Mouse (Mus musculus) spleen, adult 12 weeks (tissue): ENCODE results near the gene Hoxa1.

Experiments used
- DNase-seq: peaks from one replicate; pipeline ENCODE4 v3.0.0; 2022; ENCODE audit warnings: low spot score

Hoxa1 gene

GRCm38 (mm10) chr6:52189909-52190308 lies 31.8 kb upstream of the Hoxa1 start:
- DNase-seq = no peak

DNA sequence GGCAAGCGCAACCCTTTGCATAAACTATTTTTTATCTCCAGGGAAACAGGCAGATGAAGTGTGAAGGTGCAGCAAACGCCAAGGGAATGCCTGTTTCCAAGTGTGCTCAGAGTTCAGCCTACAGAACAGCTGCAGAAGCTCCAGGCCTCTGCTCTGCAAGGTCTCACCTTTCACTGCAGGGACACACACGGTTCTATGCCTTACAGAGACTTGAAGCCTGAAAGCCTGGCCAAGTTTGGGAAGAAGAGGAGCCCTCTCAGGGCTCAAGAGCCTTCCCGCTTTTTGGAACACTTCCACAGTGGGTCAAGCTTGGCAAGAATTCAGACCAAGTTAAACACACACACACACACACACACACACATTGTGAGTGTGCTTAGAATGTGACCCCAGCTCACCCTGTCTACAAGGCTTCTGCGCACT lies 31.1 kb upstream of the Hoxa1 start:
- DNase-seq = no peak

- no peak for DNase-seq
Observed at GRCm38 (mm10) chr6:52186500-52186899, 28.4 kb upstream of the Hoxa1 start.

DNA sequence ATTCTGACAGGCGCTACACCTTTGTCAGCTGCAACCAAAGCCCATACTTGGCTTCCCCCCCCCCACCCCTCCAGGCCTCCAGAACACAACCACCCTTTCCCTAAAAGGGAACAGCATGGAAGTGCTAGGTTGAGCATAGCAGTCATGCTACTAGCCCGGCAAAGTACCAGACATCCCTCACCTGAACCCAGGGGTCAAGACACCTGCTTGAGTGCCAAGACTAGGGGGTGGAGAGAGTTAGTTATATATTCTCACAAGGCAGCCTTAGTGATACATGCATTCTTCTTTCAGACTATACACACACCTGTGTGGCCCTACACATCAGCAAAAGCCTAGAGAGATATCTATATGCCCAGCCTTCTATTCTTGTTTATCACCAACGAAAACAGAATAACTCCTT lies 27.7 kb upstream of the Hoxa1 start:
- DNase-seq = no peak

DNA sequence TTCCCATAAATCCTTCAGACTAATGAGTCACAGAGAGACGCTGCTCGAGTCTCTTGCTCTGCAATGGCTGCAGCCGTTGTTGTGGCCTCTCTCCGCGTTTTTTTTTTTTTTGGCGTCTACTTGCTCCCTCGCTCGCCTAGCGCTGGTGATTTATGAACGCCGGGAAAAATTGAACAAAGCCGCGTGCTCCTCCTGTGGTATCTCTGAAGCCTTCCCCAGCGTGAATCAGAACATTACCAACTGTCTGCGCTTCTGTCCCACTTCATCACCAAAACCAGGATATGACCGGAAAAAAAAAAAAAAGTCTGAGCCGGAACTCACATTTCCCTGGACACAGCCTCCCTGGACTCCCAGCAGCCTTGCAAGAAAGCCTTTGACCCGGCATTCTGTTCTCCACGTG lies 27.1 kb upstream of the Hoxa1 start:
- no peak for DNase-seq

- DNase-seq = no peak
Observed at GRCm38 (mm10) chr6:52184668-52185067, 26.6 kb upstream of the Hoxa1 start.

DNA sequence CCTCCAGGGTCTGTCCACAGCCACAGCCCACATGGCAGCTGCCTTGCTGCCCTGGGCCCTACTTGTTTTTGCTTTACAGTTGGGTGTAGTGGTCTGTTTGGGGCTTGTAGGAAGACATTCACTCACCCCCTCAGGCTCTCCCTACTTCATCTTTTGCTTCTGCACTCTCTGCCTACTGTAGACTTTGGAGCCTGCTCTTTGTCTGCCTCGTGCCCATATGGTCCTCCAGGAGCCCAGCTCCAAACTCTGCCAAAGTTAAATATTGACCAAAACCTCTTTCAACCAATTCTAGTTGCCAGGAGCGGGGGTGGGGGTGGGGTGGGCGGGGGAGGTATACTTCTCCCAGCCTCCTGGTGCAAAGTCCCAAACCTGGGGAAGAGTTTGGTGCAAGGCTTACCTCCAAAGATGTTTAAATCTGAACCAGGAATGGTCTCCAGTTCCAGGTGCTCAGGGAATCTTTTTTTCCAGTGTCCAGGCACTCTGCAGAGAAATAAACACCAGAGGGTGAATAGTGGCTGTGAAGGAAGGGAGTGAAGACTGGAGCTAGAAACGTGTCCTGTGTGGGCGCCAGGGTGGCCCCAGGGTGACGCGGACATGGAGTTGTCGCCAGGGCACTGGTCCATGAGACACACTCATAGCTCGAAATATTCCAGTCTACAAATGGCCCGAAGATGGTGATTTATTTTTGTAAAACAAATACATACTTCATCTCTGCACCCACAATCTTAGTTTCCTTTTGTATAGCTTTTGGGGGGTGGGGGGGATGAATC lies 25.4 kb upstream of the Hoxa1 start:
- DNase-seq = no peak

DNA sequence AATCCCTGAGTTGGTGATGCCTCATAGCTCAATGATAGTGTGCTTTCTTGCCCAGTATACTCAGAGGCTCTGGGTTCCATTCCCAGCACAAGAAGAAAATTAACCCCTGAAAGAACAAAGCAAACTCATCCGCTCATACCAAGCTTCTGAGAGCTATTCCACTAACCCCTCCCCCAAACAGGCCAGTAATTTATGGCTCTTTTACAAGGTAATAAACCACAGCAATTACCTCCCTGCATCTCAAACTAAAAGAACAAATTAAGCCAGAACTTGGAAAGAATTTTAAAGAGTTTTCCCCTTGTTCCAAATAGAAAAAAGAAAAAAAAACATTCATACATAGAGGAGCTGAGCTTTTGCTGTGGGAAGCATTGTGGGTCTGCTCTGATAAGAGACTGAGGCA lies 24.7 kb upstream of the Hoxa1 start:
- DNase-seq = no peak

GRCm38 (mm10) chr6:52182030-52182429 lies 23.9 kb upstream of the Hoxa1 start:
- DNase-seq = no peak

DNA sequence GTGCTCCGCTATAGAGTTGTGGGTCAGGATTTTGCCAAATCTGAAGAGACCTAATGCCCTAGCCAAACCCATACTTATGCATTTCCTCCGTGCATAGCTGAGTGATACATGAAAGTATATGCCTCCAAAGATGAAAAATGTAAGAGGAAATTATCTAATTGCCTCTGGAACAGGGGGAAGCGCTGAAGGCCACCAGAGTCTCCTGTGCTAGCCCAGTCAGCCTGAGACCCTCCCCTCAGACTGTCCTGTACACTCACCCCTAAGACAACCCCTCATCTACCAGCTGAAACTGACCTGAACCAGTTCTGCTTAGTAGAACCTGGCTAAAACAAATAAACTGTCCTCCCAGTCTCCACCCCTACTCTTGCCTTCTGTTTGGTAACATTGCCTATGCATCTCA lies 22.6 kb upstream of the Hoxa1 start:
- DNase-seq = no peak

DNA sequence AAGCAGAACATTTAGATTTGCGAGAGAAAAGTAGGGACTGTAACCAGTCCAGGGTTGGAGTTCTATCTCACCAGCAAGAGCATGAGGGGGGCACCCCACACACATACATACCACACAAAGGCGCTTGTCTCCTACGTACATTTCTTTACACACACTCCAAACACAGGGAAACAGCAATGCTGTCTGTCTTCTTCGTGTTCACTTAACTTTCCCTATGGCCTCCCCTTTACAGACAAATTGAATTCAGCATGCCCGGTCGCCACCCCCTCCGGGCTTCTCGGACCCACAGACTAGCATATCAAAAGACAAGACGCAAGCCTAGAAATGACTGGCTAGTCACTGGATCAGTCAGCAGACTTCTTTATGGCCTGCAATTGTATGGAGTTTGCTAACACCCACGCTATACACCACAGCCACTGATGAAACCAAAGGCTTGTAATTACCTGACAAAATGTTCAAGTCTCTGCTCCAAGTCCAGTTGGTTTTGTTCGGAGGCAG lies 22.1 kb upstream of the Hoxa1 start:
- no peak for DNase-seq

DNA sequence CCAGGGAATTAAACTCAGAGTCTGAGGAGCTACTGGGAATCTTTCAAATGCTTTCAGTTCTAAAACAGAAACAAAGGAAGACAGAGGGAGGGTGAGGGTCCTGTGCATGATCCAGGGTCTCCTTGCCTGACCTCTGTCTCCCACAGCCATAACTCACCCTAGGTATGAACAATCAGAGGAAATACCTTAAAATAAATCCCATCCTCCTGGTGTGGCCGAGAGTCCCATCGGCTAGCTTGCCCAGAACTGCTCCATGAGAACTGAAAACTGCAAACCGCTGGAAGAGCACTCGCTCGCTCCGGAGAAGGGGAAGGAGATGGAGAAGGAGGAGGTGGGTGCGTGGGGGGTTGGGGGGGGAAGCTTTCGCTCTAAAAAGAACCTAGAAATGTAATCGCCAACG lies 21.6 kb upstream of the Hoxa1 start:
- DNase-seq = no peak

DNA sequence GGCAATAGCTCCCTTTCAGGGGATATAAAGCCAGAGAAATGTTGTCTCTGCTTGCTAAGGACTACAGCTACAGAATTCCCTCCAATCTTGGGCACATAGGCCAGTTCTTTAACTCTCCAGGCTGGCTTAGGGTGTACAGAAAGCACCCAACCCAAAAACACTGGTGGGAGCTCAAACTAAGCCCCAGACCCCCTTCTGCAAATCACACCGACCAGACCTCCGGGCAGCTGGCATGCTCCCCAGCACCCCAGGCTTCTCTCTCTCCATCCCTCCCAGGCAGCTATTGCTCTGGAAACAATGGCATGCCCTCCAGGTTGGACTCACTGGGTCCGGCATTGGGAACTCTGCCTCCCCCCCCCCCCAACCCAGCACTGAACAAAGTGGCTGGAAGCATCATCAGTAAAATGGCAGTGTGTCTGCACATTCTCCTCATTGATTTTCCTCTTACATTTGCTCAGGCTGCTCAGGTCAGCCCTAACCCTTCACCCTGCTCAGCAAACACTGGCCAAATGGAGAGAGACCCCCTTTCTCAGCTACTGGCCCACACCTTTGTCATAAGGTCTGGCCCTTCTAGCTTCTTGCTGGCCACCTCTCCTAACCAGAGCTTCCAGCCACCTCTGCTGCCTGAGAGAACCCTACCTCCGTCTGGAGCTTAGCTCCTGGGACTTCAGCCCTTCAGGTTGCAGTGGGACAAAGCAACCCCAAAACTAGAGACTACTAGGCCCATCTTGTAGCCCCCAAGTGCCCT lies 21.0 kb upstream of the Hoxa1 start:
- no peak for DNase-seq

DNA sequence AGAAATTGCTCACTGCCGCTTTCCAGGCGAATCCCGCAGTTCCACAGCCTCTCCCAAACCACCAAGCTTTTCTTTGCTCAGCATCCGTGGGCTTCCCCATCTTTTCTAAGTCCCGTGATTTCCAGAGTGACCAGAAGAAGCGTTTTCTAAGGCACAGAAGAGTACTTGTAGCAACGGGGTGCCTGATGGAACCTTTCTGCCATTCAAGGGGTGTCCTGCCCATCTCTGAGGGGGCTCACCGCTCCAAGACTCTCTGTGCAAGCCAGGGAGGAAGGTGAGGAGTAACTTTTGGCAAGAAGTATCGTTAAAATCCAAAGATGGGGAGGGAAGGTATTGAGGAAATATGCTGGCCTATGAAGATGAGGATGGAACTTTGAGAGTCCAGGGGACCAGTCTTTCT lies 19.7 kb upstream of the Hoxa1 start:
- no peak for DNase-seq

DNA sequence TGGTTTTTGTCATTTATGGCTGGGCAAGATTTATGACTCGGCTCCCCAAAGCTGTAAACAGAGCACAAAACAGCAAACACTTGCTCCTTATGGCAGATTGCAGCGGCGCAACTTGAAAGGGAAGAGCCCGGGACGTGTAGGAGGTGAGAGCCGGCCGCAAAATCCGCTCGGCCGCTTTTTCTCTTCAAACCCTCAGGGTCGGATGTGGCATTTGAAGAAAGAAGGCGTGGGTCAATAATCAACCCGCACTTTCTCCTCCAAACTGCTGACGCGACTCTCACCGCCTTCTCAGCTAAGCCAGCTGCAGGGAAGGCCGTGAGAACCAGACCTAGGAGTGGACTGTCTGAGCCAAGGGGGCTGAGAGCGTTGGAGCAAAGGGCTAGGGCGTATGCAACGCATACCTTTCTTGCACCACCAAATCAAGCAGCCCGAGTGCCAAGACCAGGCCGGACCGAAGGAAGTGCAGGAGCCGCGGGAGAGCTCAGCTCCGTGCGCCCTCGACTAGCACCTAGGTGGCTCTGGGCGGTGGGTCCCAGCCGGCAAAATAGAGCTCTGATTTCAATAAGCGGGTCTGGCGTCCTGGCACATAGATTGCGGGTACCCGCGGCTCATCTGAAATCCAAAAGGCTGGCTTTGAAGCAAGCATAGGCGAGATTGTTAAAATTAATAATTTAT lies 19.1 kb upstream of the Hoxa1 start, which contains the start of gene 5730596B20Rik:
TSS of gene 5730596B20Rik (plus strand) at position 438 of the 675 bp plus-strand sequence.
- DNase-seq = no peak

DNA sequence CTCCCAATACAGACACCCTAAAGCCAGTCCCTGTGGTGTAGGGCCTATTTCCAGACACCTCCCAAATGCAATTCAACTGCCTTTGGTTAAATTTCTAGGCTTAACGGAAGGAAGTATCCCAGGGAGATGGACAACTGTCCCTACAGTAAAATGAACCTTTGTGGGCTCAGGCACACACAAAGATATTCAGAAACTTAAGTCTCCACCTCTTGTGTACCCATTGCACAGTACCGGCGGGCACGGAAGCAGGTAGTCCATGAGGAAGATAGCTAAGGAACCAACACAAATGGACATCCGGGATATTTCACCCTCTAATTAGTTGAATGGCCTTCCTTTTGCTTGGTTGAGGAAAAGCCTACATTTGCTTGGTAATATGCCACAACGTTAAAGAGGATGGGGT lies 18.3 kb upstream of the Hoxa1 start:
- no peak for DNase-seq

DNA sequence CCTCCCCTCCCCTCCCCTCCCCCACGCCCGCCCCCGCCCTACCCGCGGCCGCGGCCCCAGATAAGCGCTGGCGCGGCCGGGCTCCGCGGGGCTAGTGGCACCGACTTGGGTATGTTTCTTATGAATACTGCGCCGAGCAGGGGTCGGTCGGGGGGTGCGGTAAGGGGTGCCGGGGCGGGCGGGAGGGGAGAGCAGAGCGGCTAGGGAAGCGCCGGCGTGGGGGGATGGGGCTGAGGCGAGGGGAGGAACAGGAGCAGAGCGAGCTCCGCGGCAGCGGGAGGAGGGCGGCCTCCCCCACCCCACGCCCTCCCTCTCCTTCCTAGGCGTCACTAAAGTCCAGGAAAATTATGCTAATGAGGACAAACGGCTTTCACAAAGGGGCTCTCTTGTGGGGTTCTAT lies 17.7 kb upstream of the Hoxa1 start:
- no peak for DNase-seq

DNA sequence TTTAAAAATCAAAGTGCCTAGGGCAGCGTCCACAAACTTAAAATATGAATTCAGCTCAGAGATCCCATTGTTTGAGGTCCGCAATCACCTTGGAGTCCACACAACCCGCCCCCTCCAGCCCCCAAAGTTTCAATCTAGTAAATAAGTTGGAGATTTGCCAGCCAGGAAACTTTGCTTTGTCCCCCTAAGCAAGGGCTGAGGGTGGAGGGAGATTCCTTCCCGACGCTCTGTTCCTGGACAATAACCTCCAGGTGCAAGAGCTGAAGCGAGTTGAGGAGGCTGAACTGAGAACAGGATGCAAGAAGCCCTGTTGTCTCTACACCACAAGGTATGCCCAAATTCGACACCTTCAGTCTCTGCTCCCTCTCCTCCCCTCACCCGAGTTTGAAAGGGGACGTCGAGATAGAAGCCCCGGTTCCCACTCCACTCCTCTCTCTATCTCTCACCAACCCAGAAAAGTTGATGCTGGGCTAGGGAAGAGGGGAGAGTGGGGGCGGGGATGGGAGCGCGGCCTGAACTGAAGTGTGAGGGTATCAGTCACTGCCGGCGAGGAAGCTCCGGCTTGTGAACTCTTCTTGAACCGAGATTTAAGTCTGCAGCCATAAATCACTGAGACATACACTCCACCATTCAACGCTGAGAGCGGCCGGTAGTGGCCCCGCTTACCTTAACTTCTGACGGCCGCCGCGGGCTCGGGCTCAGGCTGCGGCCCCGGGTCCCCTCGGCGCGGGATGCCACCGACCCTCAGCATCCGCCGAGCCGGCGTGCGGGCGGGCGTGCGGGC lies 17.0 kb upstream of the Hoxa1 start:
- no peak for DNase-seq

- DNase-seq = no peak
Observed at GRCm38 (mm10) chr6:52173648-52174047, 15.5 kb upstream of the Hoxa1 start.

DNA sequence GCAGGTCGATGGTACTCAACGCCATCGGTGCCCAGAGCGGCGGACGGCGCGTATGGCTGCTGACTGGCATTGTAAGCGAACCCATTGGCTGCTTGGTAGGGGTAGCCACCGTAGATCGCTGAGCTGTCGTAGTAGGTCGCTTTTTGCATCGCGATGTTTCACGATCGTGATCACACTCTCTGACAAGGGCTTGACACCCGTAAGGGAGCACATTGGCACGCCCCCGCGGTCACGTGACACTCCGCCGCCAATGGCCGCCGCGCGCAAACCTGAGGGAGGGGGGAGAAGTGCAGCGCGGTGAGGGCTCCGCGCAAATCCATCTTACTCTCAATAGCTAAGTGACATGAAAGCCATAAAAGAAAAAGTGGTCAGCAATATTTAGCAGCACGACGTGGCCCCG lies 14.4 kb upstream of the Hoxa1 start:
- DNase-seq = no peak

- no peak for DNase-seq
Observed at GRCm38 (mm10) chr6:52171938-52172337, 13.8 kb upstream of the Hoxa1 start.

DNA sequence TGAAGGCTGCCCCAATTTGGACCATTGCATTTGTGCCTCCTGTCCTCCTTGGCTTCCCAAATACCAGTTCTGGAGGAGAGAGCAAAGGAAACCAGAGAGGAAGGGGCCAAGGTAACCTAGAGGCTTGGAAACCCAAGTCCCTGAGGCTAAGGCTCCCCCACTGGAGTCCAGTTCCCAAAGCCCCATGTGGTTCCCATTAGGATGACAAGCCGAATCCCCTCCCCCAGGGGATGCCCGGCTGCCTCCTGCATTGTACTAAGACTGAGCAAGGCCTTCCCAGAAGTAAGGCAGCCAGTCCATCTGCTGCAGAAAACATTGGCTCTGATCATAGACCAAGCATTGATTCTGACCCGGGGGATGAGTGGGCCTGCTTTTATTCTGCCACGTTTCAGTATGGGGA lies 13.2 kb upstream of the Hoxa1 start:
- no peak for DNase-seq
